Mouse (Mus musculus) cerebellum, adult 9-10 months (tissue): ENCODE measurements at regions not wholly inside any gene's neighbourhood (a gene's known extent, or its start where the extent isn't known, plus 50 kb on each side); places are given as distances from the start of the nearest gene placed in this dataset.

ENCODE experiments used
- DNase-seq: peaks from one replicate; pipeline ENCODE4 v3.0.0; 2022

- DNase-seq, result no peak
These were observed 52.8 kb upstream of the Eci2 start for GRCm38 (mm10) chr13:35079685-35080084.

GRCm38 (mm10) chr13:35085386-35085785 is 58.5 kb upstream of the Eci2 start:
- DNase-seq, result peak; percentile 39

GRCm38 (mm10) chr13:35087246-35088040 is 60.5 kb upstream of the Eci2 start:
- peak; percentile 61 for DNase-seq

- DNase-seq, result no peak
These were observed 64.3 kb upstream of the Eci2 start for GRCm38 (mm10) chr13:35091155-35091554.

- DNase-seq, result peak; percentile 17
These were observed 92.9 kb upstream of the Eci2 start for GRCm38 (mm10) chr13:35119782-35120181.

GRCm38 (mm10) chr13:35129475-35129874 is 102.6 kb upstream of the Eci2 start:
- DNase-seq, result no peak

- peak; percentile 20 for DNase-seq
These were observed 104.6 kb upstream of the Eci2 start for GRCm38 (mm10) chr13:35131272-35132185.

GRCm38 (mm10) chr13:35151629-35152028 is 124.7 kb upstream of the Eci2 start:
- DNase-seq, result no peak

- DNase-seq, result no peak
These were observed 132.6 kb upstream of the Eci2 start for GRCm38 (mm10) chr13:35159456-35159855.

- DNase-seq, result no peak
These were observed 133.9 kb upstream of the Eci2 start for GRCm38 (mm10) chr13:35160767-35161166.

GRCm38 (mm10) chr13:35166080-35166479 is 139.2 kb upstream of the Eci2 start:
- DNase-seq, result peak; percentile 17

GRCm38 (mm10) chr13:35166831-35167541 is 140.1 kb upstream of the Eci2 start:
- peak; percentile 76 for DNase-seq

- no peak for DNase-seq
These were observed 144.8 kb upstream of the Eci2 start for GRCm38 (mm10) chr13:35171562-35172254.

GRCm38 (mm10) chr13:35173522-35173921 is 146.6 kb upstream of the Eci2 start:
- DNase-seq, result no peak

GRCm38 (mm10) chr13:35175587-35175986 is 148.7 kb upstream of the Eci2 start:
- no peak for DNase-seq

- DNase-seq, result no peak
These were observed 150.4 kb upstream of the Eci2 start for GRCm38 (mm10) chr13:35177305-35177704.

- no peak for DNase-seq
These were observed 162.3 kb upstream of the Eci2 start for GRCm38 (mm10) chr13:35189028-35189711.

- no peak for DNase-seq
These were observed 175.2 kb upstream of the Eci2 start for GRCm38 (mm10) chr13:35202069-35202468.

GRCm38 (mm10) chr13:35208319-35208718 is 181.4 kb upstream of the Eci2 start:
- DNase-seq, result no peak

GRCm38 (mm10) chr13:35209551-35209950 is 182.7 kb upstream of the Eci2 start:
- DNase-seq, result no peak

GRCm38 (mm10) chr13:35211834-35212233 is 184.9 kb upstream of the Eci2 start:
- no peak for DNase-seq

- peak; percentile 86 for DNase-seq
These were observed 185.4 kb upstream of the Eci2 start for GRCm38 (mm10) chr13:35212276-35212675.
